Mouse (Mus musculus): ENCODE results near the gene Ganab. TPM values are rescaled to one million over a fixed set of nuclear protein-coding genes. Genes with fewer than 3 reads are reported as not detected.

The Ganab gene
- polyA plus RNA-seq, 1 experiment, result 2.5 TPM

GRCm38 (mm10) chr19:8870838-8871237 lies 27.0 kb upstream of the Ganab start:
- Histone ChIP-seq H3K9me3 (ENCODE audit: control insufficient read depth, low read length) (no peaks in the 10 kb centered on the region), H3K4me3 (replicated peaks) (peak overlapping the region; percentile 90), H3K36me3 (ENCODE audit: control insufficient read depth) (peaks cover 36% of the 10 kb centered on the region), H3K27me3 (ENCODE audit: control insufficient read depth) (no peaks in the 10 kb centered on the region), H3K4me1 (ENCODE audit: control insufficient read depth) (peaks cover 45% of the 10 kb centered on the region)
- TF ChIP-seq GATA1 (IDR thresholded peaks at IDR 0.05; ENCODE audit: low read length) (no peak), TAL1 (IDR thresholded peaks at IDR 0.05; ENCODE audit: low read length) (no peak)

GRCm38 (mm10) chr19:8871267-8872186 lies 26.3 kb upstream of the Ganab start, which contains the start of gene Ubxn1:
Ubxn1 (plus strand) TSS chr19:8871496.
- H3K4me1 ChIP-seq (ENCODE audit: control insufficient read depth), result peaks cover 45% of the 10 kb centered on the region
- peaks cover 42% of the 10 kb centered on the region for H3K36me3 ChIP-seq (ENCODE audit: control insufficient read depth)

GRCm38 (mm10) chr19:8872266-8872840 lies 25.5 kb upstream of the Ganab start:
- H3K36me3 ChIP-seq (ENCODE audit: control insufficient read depth), result peaks cover 49% of the 10 kb centered on the region
- no peaks in the 10 kb centered on the region for H3K27me3 ChIP-seq (ENCODE audit: control insufficient read depth)
- H3K9me3 ChIP-seq (ENCODE audit: control insufficient read depth, low read length), result no peaks in the 10 kb centered on the region
- TF ChIP-seq TAL1 (IDR thresholded peaks at IDR 0.05; ENCODE audit: low read length) (no peak), GATA1 (IDR thresholded peaks at IDR 0.05; ENCODE audit: low read length) (no peak)
- peaks cover 45% of the 10 kb centered on the region for H3K4me1 ChIP-seq (ENCODE audit: control insufficient read depth)
- H3K4me3 ChIP-seq (replicated peaks), result peak overlapping the region; percentile 90

More at GRCm38 (mm10) chr19:8871267-8872186, 26.3 kb upstream of the Ganab start, which contains the start of gene Ubxn1:
- Histone ChIP-seq H3K4me3 (replicated peaks) (peak within 1 kb of the TSS; percentile 90), H3K27me3 (ENCODE audit: control insufficient read depth) (no peaks in the 10 kb centered on the region), H3K9me3 (ENCODE audit: control insufficient read depth, low read length) (no peaks in the 10 kb centered on the region)
- no peak for TF ChIP-seq GATA1 (IDR thresholded peaks at IDR 0.05; ENCODE audit: low read length)
- TF ChIP-seq TAL1 (IDR thresholded peaks at IDR 0.05; ENCODE audit: low read length), result no peak

- H3K4me1 ChIP-seq (ENCODE audit: control insufficient read depth), result peaks cover 54% of the 10 kb centered on the region
- no peak overlapping the region for H3K4me3 ChIP-seq (replicated peaks)
- H3K27me3 ChIP-seq (ENCODE audit: control insufficient read depth), result no peaks in the 10 kb centered on the region
- no peak for TF ChIP-seq TAL1 (IDR thresholded peaks at IDR 0.05; ENCODE audit: low read length)
- no peak for TF ChIP-seq GATA1 (IDR thresholded peaks at IDR 0.05; ENCODE audit: low read length)
- peaks cover 65% of the 10 kb centered on the region for H3K36me3 ChIP-seq (ENCODE audit: control insufficient read depth)
- H3K9me3 ChIP-seq (ENCODE audit: control insufficient read depth, low read length), result no peaks in the 10 kb centered on the region
These were observed 22.8 kb upstream of the Ganab start for GRCm38 (mm10) chr19:8875031-8875430.

- Histone ChIP-seq H3K9me3 (ENCODE audit: control insufficient read depth, low read length) (no peaks in the 10 kb centered on the region), H3K36me3 (ENCODE audit: control insufficient read depth) (peaks cover 33% of the 10 kb centered on the region), H3K4me3 (replicated peaks) (peak within 1 kb of the TSS; percentile 73), H3K27me3 (ENCODE audit: control insufficient read depth) (no peaks in the 10 kb centered on the region), H3K4me1 (ENCODE audit: control insufficient read depth) (peaks cover 23% of the 10 kb centered on the region)
- TF ChIP-seq GATA1 (IDR thresholded peaks at IDR 0.05; ENCODE audit: low read length) (no peak), TAL1 (IDR thresholded peaks at IDR 0.05; ENCODE audit: low read length) (no peak; the same call in 2 of the 3 replicates)
These were observed 17.4 kb upstream of the Ganab start, which contains the start of gene Uqcc3 for GRCm38 (mm10) chr19:8880311-8881033. Uqcc3 (minus strand) TSS chr19:8880923.

- TF ChIP-seq GATA1 (IDR thresholded peaks at IDR 0.05; ENCODE audit: low read length) (no peak), TAL1 (IDR thresholded peaks at IDR 0.05; ENCODE audit: low read length) (no peak)
- Histone ChIP-seq H3K27me3 (ENCODE audit: control insufficient read depth) (no peaks in the 10 kb centered on the region), H3K4me1 (ENCODE audit: control insufficient read depth) (peaks cover 24% of the 10 kb centered on the region), H3K36me3 (ENCODE audit: control insufficient read depth) (peaks cover 28% of the 10 kb centered on the region), H3K9me3 (ENCODE audit: control insufficient read depth, low read length) (no peaks in the 10 kb centered on the region), H3K4me3 (replicated peaks) (peak overlapping the region; percentile 73)
These were observed 16.9 kb upstream of the Ganab start for GRCm38 (mm10) chr19:8881034-8881392.

GRCm38 (mm10) chr19:8883616-8884015 lies 14.3 kb upstream of the Ganab start, which contains the start of the genes Lbhd1 and Gm49403:
Lbhd1 (plus strand) TSS chr19:8883732.
Gm49403 (plus strand) TSS chr19:8883930.
- H3K36me3 ChIP-seq (ENCODE audit: control insufficient read depth), result peaks cover 5% of the 10 kb centered on the region
- peaks cover 46% of the 10 kb centered on the region for H3K4me1 ChIP-seq (ENCODE audit: control insufficient read depth)
- no peak within 1 kb of the TSS for H3K4me3 ChIP-seq (replicated peaks)
- no peaks in the 10 kb centered on the region for H3K9me3 ChIP-seq (ENCODE audit: control insufficient read depth, low read length)
- no peaks in the 10 kb centered on the region for H3K27me3 ChIP-seq (ENCODE audit: control insufficient read depth)
- TF ChIP-seq TAL1 (IDR thresholded peaks at IDR 0.05; ENCODE audit: low read length) (no peak), GATA1 (IDR thresholded peaks at IDR 0.05; ENCODE audit: low read length) (no peak)

GRCm38 (mm10) chr19:8886916-8887584 lies 10.8 kb upstream of the Ganab start:
- Histone ChIP-seq H3K4me3 (replicated peaks) (peak overlapping the region; percentile 72), H3K27me3 (ENCODE audit: control insufficient read depth) (no peaks in the 10 kb centered on the region), H3K9me3 (ENCODE audit: control insufficient read depth, low read length) (no peaks in the 10 kb centered on the region), H3K4me1 (ENCODE audit: control insufficient read depth) (peaks cover 50% of the 10 kb centered on the region), H3K36me3 (ENCODE audit: control insufficient read depth) (peaks cover 20% of the 10 kb centered on the region)
- TF ChIP-seq GATA1 (IDR thresholded peaks at IDR 0.05; ENCODE audit: low read length) (no peak), TAL1 (IDR thresholded peaks at IDR 0.05; ENCODE audit: low read length) (no peak)

Measured in erythroblast, embryonic 14.5 days (primary cell).